Mouse (Mus musculus) midbrain, embryonic 13.5 days (tissue): Measurements from ENCODE around the gene Mfsd4b5. TPM values are rescaled to one million over a fixed set of nuclear protein-coding genes. Genes with fewer than 3 reads are reported as not detected.

ENCODE experiments used
- ATAC-seq: fragments of 200-750 bp; cut with Nextera tagmentation; 2 replicates; pipeline ENCODE4 v1.8.0; 2017; ENCODE audit warnings: mild to moderate bottlenecking, moderate TSS enrichment, moderate library complexity
- H3K27ac ChIP-seq: fragments of 300-500 bp; sonication (generic); 2 replicates; pipeline ENCODE4 v1.5.1; 2015; ENCODE audit warnings: inconsistent platforms, mild to moderate bottlenecking, moderate library complexity
- H3K27me3 ChIP-seq: fragments of 300-500 bp; sonication (generic); 2 replicates; pipeline ENCODE4 v1.6.1; 2015; ENCODE audit warnings: mild to moderate bottlenecking, inconsistent platforms
- H3K36me3 ChIP-seq: fragments of 300-500 bp; sonication (generic); 2 replicates; pipeline ENCODE4 v1.6.1; 2015; ENCODE audit warnings: mild to moderate bottlenecking, inconsistent platforms
- H3K4me1 ChIP-seq: fragments of 300-500 bp; sonication (generic); replicated peaks from 2 replicates; pipeline ENCODE4 v1.6.1; 2015; ENCODE audit warnings: inconsistent platforms
- H3K4me2 ChIP-seq: fragments of 300-500 bp; sonication (generic); replicated peaks from 2 replicates; pipeline ENCODE4 v1.6.1; 2015; ENCODE audit warnings: moderate library complexity, mild to moderate bottlenecking, inconsistent platforms
- H3K4me3 ChIP-seq: fragments of 300-500 bp; sonication (generic); replicated peaks from 2 replicates; pipeline ENCODE4 v1.5.1; 2015; ENCODE audit warnings: mild to moderate bottlenecking, inconsistent platforms
- H3K9ac ChIP-seq: fragments of 300-500 bp; sonication (generic); replicated peaks from 2 replicates; pipeline ENCODE4 v1.6.1; 2015; ENCODE audit warnings: mild to moderate bottlenecking, inconsistent platforms
- H3K9me3 ChIP-seq: fragments of 300-500 bp; sonication (generic); 2 replicates; pipeline ENCODE4 v1.6.1; 2016; ENCODE audit warnings: mild to moderate bottlenecking, inconsistent platforms
- WGBS: fragments of 180-500 bp; shearing (Covaris S2); methylation state at CpG from one replicate; pipeline ENCODE4 v1.1.7; 2015; 5-methylcytosine and 5-hydroxymethylcytosine counted together
- polyA plus RNA-seq: library from polyadenylated mRNA; unstranded; fragments of >200 nt; fragmentation: Nextera tagmentation; extraction: Ambion mirVana; gene quantifications from 2 replicates; pipeline ENCODE4 v1.2.1, GENCODE M21; 2015

Gene Mfsd4b5
- polyA plus RNA-seq, result not detected in 2 replicates

DNA sequence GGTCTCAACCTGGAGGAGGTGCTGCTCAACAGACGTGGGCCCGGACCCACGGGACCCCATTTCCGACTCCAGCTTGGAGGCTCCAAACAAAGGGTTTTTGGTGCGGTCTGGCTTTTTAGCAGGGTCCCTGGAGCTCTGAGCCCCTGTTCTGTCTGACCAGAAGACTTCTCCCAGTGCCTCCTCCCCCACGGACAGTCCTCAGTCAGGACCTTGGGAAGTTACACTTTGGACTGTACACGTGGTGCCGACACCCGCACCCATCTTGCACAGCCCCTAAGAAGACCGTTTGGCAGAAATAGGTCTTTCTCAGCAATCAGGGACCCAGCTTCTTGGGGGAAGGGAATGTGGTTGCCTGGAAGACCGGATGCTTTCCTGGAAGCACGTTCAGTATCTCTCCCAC is at the start of gene Mfsd4b5:
TSS of gene Mfsd4b5 (minus strand) at position 181 of the 400 bp plus-strand sequence.
- 88% methylated on average over 12 of the region's 12 CpGs for WGBS
- no peak within 1 kb of the TSS for H3K4me2 ChIP-seq
- H3K27ac ChIP-seq, result no peak within 1 kb of the TSS
- ATAC-seq, result no peak
- no peaks in the 10 kb centered on the region for H3K27me3 ChIP-seq
- H3K4me1 ChIP-seq, result no peaks in the 10 kb centered on the region
- no peak within 1 kb of the TSS for H3K4me3 ChIP-seq
- no peak within 1 kb of the TSS for H3K9ac ChIP-seq
- H3K9me3 ChIP-seq, result no peaks in the 10 kb centered on the region
- H3K36me3 ChIP-seq, result no peaks in the 10 kb centered on the region

- H3K27me3 ChIP-seq, result no peaks in the 10 kb centered on the region
- H3K36me3 ChIP-seq, result no peaks in the 10 kb centered on the region
- no peak overlapping the region for H3K4me2 ChIP-seq
- no peak overlapping the region for H3K4me3 ChIP-seq
- no peaks in the 10 kb centered on the region for H3K9me3 ChIP-seq
- H3K9ac ChIP-seq, result no peak overlapping the region
- ATAC-seq, result no peak
- 96% methylated on average over 6 of the region's 6 CpGs for WGBS
- H3K4me1 ChIP-seq, result 0 out of 2 replicates have a peak, but pooled peaks cover 5% of the 10 kb centered on the region
- H3K27ac ChIP-seq, result no peak overlapping the region
These were observed 48.5 kb upstream of the Mfsd4b5 start for GRCm38 (mm10) chr10:40034956-40035355.

- H3K4me1 ChIP-seq, result 0 out of 2 replicates have a peak, but pooled peaks cover 5% of the 10 kb centered on the region
- H3K27ac ChIP-seq, result no peak overlapping the region
- H3K4me3 ChIP-seq, result no peak overlapping the region
- H3K9me3 ChIP-seq, result no peaks in the 10 kb centered on the region
- no peak overlapping the region for H3K4me2 ChIP-seq
- 91% methylated on average over 2 of the region's 2 CpGs for whole genome bisulfite sequencing
- H3K27me3 ChIP-seq, result no peaks in the 10 kb centered on the region
- H3K36me3 ChIP-seq, result no peaks in the 10 kb centered on the region
- no peak for ATAC-seq
- H3K9ac ChIP-seq, result no peak overlapping the region
These were observed 46.5 kb upstream of the Mfsd4b5 start for GRCm38 (mm10) chr10:40032897-40033296.

DNA sequence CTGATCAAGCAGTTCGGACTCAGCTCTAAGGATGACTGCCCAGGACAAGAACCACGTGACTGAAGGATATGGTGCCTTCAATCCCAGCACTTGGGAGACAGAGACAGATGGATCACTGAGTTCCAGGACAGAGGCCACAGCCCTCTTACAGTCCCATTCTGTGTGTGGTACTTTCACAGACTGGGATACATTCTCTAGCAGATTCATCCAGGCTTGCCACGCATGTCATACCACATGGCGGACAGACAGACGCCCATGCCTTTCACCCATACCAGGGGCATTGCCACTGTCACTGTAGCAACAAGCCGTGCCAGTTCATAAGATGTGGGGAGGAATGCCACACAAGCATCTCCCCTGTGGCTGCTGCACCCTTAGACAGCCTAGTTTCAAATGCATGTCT is 44.3 kb upstream of the Mfsd4b5 start:
- no peak overlapping the region for H3K9ac ChIP-seq
- no peaks in the 10 kb centered on the region for H3K36me3 ChIP-seq
- H3K4me3 ChIP-seq, result no peak overlapping the region
- 94% methylated on average over 6 of the region's 6 CpGs for WGBS
- H3K9me3 ChIP-seq, result 0 out of 2 replicates have a peak, but pooled peaks cover 3% of the 10 kb centered on the region
- H3K4me1 ChIP-seq, result no peaks in the 10 kb centered on the region
- no peaks in the 10 kb centered on the region for H3K27me3 ChIP-seq
- H3K27ac ChIP-seq, result no peak overlapping the region
- no peak for ATAC-seq
- no peak overlapping the region for H3K4me2 ChIP-seq

- Histone ChIP-seq H3K4me3 (no peak overlapping the region), H3K4me1 (peaks cover 5% of the 10 kb centered on the region), H3K4me2 (no peak overlapping the region), H3K9ac (no peak overlapping the region), H3K9me3 (0 out of 2 replicates have a peak, but pooled peaks cover 3% of the 10 kb centered on the region), H3K27ac (no peak overlapping the region), H3K27me3 (no peaks in the 10 kb centered on the region), H3K36me3 (no peaks in the 10 kb centered on the region)
- ATAC-seq, result no peak
- 88% methylated on average over 2 of the region's 2 CpGs for WGBS
These were observed 43.2 kb upstream of the Mfsd4b5 start for GRCm38 (mm10) chr10:40029610-40030009.

GRCm38 (mm10) chr10:40028091-40028490 is 41.6 kb upstream of the Mfsd4b5 start:
- H3K4me3 ChIP-seq, result no peak overlapping the region
- H3K27me3 ChIP-seq, result peaks cover 8% of the 10 kb centered on the region; the same call in 1 of the 2 replicates
- no peak overlapping the region for H3K4me2 ChIP-seq
- H3K4me1 ChIP-seq, result peaks cover 12% of the 10 kb centered on the region
- no peak for ATAC-seq
- no peak overlapping the region for H3K27ac ChIP-seq
- H3K36me3 ChIP-seq, result no peaks in the 10 kb centered on the region
- H3K9me3 ChIP-seq, result 0 out of 2 replicates have a peak, but pooled peaks cover 3% of the 10 kb centered on the region
- 86% methylated on average over 8 of the region's 8 CpGs for WGBS
- H3K9ac ChIP-seq, result no peak overlapping the region

- no peaks in the 10 kb centered on the region for H3K36me3 ChIP-seq
- no peak overlapping the region for H3K27ac ChIP-seq
- H3K9me3 ChIP-seq, result 0 out of 2 replicates have a peak, but pooled peaks cover 3% of the 10 kb centered on the region
- 95% methylated on average over 5 of the region's 5 CpGs for WGBS
- ATAC-seq, result no peak
- peaks cover 12% of the 10 kb centered on the region for H3K4me1 ChIP-seq
- no peak overlapping the region for H3K4me2 ChIP-seq
- no peak overlapping the region for H3K9ac ChIP-seq
- H3K27me3 ChIP-seq, result peaks cover 9% of the 10 kb centered on the region; the same call in 1 of the 2 replicates
- no peak overlapping the region for H3K4me3 ChIP-seq
These were observed 40.1 kb upstream of the Mfsd4b5 start for GRCm38 (mm10) chr10:40026546-40026945.

- Histone ChIP-seq H3K4me3 (peak overlapping the region; percentile 69), H3K27me3 (peaks cover 9% of the 10 kb centered on the region; the same call in 1 of the 2 replicates), H3K4me1 (peaks cover 12% of the 10 kb centered on the region), H3K27ac (peak overlapping the region; percentile 22; the same call in 1 of the 2 replicates), H3K9me3 (0 out of 2 replicates have a peak, but pooled peaks cover 3% of the 10 kb centered on the region), H3K36me3 (no peaks in the 10 kb centered on the region), H3K4me2 (peak overlapping the region; percentile 89), H3K9ac (no peak overlapping the region; the same call in 1 of the 2 replicates)
- ATAC-seq, result no peak
- WGBS, result 68% methylated on average over 8 of the region's 8 CpGs
These were observed 39.1 kb upstream of the Mfsd4b5 start for GRCm38 (mm10) chr10:40025560-40025959.

- peak within 1 kb of the TSS; percentile 69 for H3K4me3 ChIP-seq
- WGBS, result under 1% methylated on average over 45 of the region's 46 CpGs
- H3K9ac ChIP-seq, result peak within 1 kb of the TSS; percentile 80
- peak within 1 kb of the TSS; percentile 84 for H3K27ac ChIP-seq
- H3K27me3 ChIP-seq, result peaks cover 9% of the 10 kb centered on the region; the same call in 1 of the 2 replicates
- peak within 1 kb of the TSS; percentile 89 for H3K4me2 ChIP-seq
- no peaks in the 10 kb centered on the region for H3K36me3 ChIP-seq
- 0 out of 2 replicates have a peak, but pooled peaks cover 3% of the 10 kb centered on the region for H3K9me3 ChIP-seq
- ATAC-seq, result peak; percentile 99
- peaks cover 12% of the 10 kb centered on the region for H3K4me1 ChIP-seq
These were observed 38.3 kb upstream of the Mfsd4b5 start, which contains the start of gene Mfsd4b1 for GRCm38 (mm10) chr10:40024554-40025428. Gene Mfsd4b1, minus strand, starts transcription at chr10:40025268.

DNA sequence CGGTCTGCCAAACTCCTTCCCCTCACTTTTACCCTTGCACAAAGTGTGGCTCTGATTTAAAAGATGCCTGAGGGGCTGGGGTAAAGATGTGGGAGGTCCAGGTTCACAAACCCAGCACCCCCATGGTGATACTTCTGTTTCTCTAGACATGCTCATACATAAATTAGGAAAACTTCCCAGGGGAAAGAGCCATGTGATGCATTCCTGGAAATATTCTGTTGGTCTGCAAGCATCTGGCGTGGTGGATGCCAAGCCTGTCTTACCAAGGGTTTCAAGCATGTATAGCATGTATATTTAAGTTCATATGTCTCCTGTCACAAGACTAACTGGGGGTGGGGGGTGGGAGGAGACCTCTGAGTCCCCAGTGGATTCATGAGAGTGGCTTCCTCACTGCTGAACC is 34.0 kb upstream of the Mfsd4b5 start:
- H3K36me3 ChIP-seq, result no peaks in the 10 kb centered on the region
- H3K27ac ChIP-seq, result no peak overlapping the region
- no peak overlapping the region for H3K4me2 ChIP-seq
- H3K9ac ChIP-seq, result no peak overlapping the region
- WGBS, result 65% methylated on average over 2 of the region's 2 CpGs
- no peak for ATAC-seq
- peaks cover 10% of the 10 kb centered on the region for H3K4me1 ChIP-seq
- no peaks in the 10 kb centered on the region for H3K9me3 ChIP-seq
- H3K27me3 ChIP-seq, result peaks cover 9% of the 10 kb centered on the region; the same call in 1 of the 2 replicates
- H3K4me3 ChIP-seq, result no peak overlapping the region

GRCm38 (mm10) chr10:40019492-40019891 is 33.0 kb upstream of the Mfsd4b5 start:
- 71% methylated on average over 3 of the region's 3 CpGs for WGBS
- peaks cover 9% of the 10 kb centered on the region; the same call in 1 of the 2 replicates for H3K27me3 ChIP-seq
- no peak overlapping the region for H3K4me2 ChIP-seq
- no peak overlapping the region for H3K4me3 ChIP-seq
- no peak overlapping the region for H3K9ac ChIP-seq
- H3K36me3 ChIP-seq, result no peaks in the 10 kb centered on the region
- no peak for ATAC-seq
- H3K9me3 ChIP-seq, result no peaks in the 10 kb centered on the region
- H3K27ac ChIP-seq, result no peak overlapping the region
- peaks cover 6% of the 10 kb centered on the region; the same call in 1 of the 2 replicates for H3K4me1 ChIP-seq

- Histone ChIP-seq H3K27ac (no peak overlapping the region), H3K4me2 (no peak overlapping the region), H3K9me3 (no peaks in the 10 kb centered on the region), H3K9ac (no peak overlapping the region), H3K4me3 (no peak overlapping the region), H3K36me3 (no peaks in the 10 kb centered on the region), H3K27me3 (peaks cover 3% of the 10 kb centered on the region; the same call in 1 of the 2 replicates), H3K4me1 (no peaks in the 10 kb centered on the region)
- WGBS, result 88% methylated on average over 5 of the region's 5 CpGs
- ATAC-seq, result no peak
These were observed 31.9 kb upstream of the Mfsd4b5 start for GRCm38 (mm10) chr10:40018261-40018860.
